Mouse (Mus musculus): ENCODE measurements at regions not wholly inside any gene's neighbourhood (a gene's known extent, or its start where the extent isn't known, plus 50 kb on each side); places are given as distances from the start of the nearest gene placed in this dataset.

DNA sequence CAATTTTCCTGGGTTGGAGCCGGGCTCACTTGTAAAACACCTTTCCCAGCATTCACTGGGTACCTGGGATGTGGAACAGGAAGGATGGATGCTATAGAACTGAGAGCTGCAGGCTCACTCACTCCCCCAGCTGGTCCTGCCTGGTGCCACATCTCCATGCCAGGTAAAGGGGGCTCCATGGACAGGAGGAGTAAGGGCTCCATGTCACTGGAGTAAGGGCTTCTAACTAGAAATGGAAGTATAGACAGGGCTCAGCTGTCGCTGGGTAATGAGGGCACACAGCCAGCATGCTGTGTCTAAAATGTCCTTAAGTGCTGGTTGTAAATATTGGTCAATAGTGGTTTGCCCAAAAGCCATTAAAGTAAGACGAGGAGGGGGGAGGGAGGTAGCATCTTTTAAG is 99.4 kb upstream of the Gpr12 start:
- no peak for DNase-seq (ENCODE audit: low spot score in 2 of 2)

DNA sequence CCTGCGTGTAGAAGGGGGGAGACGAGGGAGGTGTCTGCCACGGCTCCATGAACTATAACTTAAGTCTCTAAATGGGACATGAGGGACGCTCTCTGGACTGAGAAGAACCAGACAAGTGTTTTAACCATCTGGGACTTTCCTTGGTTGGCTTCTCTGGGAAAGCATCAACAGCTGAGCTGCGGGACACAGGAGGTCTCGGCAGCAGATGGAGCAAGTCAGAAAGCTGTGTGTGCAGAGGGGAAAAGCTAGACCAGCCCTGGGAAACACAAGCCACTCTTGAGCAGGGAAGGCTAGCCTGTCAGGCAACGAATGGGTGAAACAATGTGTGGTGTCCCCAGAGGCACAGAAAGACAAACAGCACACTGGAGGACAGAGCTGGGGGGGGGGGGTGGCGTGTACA is 98.5 kb upstream of the Gpr12 start:
- DNase-seq (ENCODE audit: low spot score in 2 of 2), result no peak

GRCm38 (mm10) chr5:146682893-146683292 is 97.9 kb upstream of the Gpr12 start:
- DNase-seq (ENCODE audit: low spot score in 2 of 2), result no peak

DNA sequence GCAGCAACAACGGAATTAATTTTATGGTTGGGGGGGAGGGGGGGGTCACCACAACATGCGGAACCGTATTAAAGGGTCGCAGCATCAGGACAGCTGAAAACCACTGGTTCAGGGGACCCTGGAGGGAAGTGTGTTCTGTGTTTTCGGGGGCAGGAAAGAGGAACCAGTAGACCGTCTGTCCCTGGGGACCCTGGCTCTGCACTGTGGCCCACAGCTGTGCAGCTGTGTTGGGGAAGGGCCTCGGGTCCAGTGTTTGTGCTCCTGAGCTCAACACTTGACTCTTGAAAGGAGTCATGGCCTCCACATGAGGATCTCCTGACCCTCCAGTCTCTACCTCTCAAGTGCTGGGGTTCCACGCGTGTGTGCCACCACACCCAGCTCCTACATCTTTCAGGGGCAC is 96.5 kb upstream of the Gpr12 start:
- DNase-seq (ENCODE audit: low spot score in 2 of 2), result no peak

- DNase-seq (ENCODE audit: low spot score in 2 of 2), result no peak
Measured at GRCm38 (mm10) chr5:146679198-146679681, 94.2 kb upstream of the Gpr12 start.

DNA sequence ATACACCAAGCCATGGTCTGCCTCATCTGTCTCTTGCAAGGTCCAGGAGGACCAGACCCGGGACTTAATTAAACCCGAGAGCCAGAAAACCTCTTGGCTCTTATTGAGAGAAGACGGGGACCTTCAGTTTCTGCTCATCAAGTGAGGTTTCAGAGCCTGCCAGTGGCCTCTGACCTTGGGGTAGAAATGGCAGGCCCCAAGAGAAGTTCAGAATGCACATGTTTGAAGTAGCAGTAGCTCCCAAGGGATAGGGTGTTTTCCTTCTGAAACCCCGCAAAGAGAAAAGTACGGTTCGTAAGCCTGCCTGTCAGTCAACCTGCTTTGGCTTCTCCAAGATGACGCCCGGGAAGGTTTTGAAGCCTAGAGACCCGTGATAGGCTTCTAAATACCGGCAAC is 93.7 kb upstream of the Gpr12 start:
- DNase-seq (ENCODE audit: low spot score in 2 of 2), result no peak

DNA sequence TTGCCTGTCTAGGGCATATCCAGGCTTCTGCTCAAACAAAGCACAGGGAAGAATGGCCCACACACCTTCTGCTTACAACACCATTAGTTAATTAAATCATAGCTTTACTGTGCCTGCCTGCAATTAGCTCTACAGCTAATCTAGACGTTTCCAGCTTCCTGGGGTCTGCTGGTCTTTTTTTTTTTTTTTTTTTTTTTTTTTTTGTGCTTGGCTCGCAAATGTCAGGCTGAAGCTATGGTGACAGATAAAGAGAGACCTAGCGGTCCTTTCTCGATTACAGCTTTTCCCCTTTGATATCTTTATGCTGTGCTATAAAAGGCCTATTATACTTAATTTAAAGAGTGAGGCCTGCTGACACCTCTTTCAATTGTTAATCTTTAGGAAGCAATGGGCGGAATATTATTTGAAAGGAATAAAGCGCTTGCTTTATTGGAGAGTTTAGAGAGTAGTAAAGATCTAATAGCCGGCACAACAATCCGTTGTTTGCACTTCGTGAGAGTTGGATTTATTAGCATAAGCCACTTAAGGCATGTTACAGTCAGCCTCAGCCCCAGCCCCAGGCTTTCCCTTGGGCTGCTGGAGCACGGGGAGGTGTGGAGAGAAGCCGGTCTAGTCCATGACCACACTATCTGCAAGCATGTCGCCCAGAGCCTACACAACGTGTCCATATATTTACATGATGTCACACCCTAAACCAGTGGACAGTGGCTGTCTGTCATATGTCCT is 93.2 kb upstream of the Gpr12 start:
- DNase-seq (ENCODE audit: low spot score in 2 of 2), result no peak

GRCm38 (mm10) chr5:146677151-146677515 is 92.1 kb upstream of the Gpr12 start:
- DNase-seq (ENCODE audit: low spot score in 2 of 2), result no peak

DNA sequence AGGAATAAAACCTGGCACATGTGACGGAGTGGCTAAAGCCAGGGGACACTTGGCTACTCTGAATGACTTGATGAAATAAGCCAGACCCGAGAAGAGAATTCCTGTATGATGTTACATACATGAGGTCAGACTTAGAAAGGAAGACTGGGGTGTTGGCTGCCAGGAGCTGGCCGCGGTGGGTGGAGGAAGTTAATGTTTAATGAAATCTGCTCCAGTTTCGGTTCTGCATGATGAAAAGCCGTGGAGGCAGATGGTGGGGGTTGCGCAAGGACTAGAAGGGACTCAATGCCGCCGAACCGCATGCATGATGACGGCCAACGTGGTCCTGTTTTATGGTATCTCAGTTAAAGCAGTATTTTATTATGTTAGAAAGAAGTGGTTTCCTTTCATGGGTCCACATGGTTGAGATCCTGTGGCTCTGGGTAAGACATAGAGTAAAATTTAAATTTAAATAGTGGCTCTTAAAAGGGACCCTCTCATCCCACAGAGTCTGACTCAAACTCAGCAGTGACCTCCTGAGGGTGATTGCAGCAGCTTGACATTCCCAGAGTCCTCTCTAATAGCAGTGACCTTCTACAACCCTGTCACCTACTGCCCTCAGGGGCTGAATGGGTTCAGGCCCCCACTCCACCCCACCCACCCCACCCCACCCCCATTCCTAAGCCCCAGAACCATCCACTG is 91.6 kb upstream of the Gpr12 start:
- DNase-seq (ENCODE audit: low spot score in 2 of 2), result no peak

DNA sequence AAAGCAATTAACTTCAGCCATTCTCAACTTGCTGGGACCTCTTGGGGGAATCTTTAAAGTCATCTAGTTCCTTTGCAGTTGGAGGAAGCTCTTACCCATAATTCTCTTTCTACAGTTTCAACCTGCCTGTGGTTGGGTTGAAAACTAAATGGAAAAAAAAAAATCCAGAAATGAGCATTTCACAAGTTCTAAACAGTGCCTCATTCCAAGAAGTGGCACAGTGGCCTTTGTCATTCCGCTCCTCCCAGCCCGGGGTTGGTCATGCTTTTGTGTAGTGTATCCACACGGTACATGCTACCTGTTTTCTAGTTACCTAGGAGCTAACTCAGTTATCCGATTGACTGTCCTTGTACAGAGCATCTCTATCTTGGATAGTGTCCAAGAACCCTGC is 90.8 kb upstream of the Gpr12 start:
- DNase-seq (ENCODE audit: low spot score in 2 of 2), result no peak

GRCm38 (mm10) chr5:146675006-146675886 is 90.2 kb upstream of the Gpr12 start:
- peak in 1 of 2 experiments; percentile 71 for DNase-seq (ENCODE audit: low spot score in 2 of 2)

DNA sequence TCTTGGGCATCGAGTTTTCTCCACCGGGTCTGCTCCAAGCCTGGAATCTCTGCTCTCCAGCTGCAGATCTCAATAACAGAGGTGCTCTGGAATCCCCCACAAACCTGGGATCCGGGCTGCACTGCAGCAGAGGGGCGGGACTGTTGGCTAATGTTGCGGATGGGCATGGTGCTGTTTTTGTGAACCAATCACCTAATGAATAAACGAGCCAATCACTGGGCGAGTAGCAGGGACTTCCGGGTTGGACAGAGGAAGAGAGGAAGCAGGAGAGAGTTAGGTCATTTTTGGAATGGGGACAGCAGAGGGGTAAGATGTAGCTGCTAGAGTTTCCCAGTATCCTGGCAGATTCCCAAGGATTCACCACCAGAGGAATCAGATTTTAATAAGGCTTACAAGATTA is 76.7 kb upstream of the Gpr12 start:
- no peak for DNase-seq (ENCODE audit: low spot score in 2 of 2)

- no peak for DNase-seq (ENCODE audit: low spot score in 2 of 2)
Measured at GRCm38 (mm10) chr5:146657228-146657627, 72.2 kb upstream of the Gpr12 start.

DNA sequence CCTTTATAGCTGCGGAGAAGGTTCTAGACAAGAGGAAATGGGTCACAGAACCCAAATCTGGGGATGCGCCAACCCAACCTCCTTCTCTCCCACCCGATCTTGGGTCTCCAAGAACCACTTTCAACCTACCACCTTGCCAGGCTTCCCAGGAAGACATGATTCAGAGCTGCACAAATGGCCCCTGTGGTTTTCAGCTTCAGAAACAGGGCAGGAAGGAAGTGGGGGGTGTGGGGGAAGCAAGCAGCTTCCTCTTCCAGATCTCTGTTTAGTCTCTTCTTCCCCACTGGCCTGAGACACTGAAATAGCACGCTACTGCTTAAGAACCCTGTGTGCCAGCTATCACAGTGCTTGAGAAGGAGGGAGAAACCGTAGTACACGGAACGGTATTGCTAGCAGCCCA is 70.4 kb upstream of the Gpr12 start:
- no peak for DNase-seq (ENCODE audit: low spot score in 2 of 2)

GRCm38 (mm10) chr5:146653686-146654450 is 68.8 kb upstream of the Gpr12 start:
- no peak for DNase-seq (ENCODE audit: low spot score in 2 of 2)

DNA sequence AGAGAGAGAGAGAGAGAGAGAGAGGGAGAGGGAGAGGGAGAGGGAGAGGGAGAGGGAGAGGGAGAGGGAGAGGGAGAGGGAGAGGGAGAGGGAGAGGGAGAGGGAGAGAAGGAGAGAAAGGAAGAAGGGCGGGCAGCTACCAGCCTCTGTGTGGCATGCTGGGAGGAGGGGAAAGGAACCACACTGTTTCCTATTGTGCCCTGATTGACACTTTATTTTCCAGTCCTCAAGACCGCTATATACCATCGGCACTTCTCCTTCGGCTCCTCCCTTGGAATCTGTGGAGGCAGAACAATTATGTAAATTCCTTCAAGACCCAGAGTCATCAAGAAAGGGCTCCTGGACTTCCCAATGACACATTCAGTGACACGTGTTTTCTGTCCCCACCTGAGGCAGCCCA is 67.8 kb upstream of the Gpr12 start:
- no peak for DNase-seq (ENCODE audit: low spot score in 2 of 2)

GRCm38 (mm10) chr5:146648519-146649060 is 63.6 kb upstream of the Gpr12 start:
- DNase-seq (ENCODE audit: low spot score in 2 of 2), result no peak

DNA sequence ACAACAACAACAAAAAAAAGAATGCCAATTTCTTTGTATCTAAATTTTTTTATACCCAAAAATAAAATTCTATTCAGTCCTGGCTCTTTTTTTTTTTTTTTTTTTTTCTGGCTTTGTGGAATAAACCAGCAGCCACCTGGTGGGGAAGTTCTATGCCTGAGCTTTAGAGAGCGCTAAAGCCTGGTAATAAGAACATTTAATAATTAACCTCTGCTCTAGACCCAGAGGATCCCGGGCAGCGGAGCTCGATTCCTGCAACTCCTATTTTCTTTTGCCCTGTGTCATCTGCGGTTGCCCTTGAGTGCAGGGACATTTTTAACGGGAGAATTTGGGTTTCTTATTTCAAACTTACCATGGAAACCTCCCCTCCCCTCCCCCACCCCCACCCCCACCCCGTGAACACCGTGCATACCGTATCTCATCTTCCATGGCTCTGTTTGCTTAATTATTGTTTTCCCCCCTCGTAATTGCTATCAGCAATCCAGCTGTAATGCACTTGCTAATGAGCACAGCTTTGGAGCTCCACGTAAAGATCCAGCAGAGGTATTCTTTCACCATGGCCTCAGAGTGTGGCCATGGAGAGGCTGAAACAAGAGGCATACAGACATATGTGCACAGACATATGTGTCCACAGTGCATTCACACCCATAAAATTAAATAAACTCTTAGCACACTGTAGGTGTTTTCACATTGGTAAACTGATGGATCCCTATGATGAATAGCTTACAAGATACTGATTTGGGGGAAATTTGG is 62.8 kb upstream of the Gpr12 start:
- DNase-seq (ENCODE audit: low spot score in 2 of 2), result no peak

DNA sequence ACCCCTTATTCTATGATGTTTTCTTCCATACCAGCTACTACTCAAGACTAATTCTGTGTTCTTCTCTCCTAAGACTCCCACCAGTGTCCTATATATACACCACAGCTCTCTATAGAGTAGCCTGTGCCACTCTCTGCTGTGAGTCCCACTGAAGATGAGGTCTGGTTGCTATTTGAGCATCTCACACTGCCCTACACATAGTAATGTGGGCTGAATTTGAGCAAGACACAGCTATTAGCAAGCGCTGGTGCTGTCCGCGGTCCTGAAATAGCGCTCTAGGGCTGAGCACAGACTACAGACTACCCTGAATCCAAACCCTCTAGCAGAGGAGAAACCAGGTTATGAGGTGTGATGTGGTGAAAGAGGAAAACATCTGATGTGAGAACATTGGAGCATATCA is 59.5 kb upstream of the Gpr12 start:
- peak; percentile 47 to 59 for DNase-seq (ENCODE audit: low spot score in 2 of 2)

- DNase-seq (ENCODE audit: low spot score in 2 of 2), result no peak
Measured at GRCm38 (mm10) chr5:146641931-146642330, 56.9 kb upstream of the Gpr12 start.

DNA sequence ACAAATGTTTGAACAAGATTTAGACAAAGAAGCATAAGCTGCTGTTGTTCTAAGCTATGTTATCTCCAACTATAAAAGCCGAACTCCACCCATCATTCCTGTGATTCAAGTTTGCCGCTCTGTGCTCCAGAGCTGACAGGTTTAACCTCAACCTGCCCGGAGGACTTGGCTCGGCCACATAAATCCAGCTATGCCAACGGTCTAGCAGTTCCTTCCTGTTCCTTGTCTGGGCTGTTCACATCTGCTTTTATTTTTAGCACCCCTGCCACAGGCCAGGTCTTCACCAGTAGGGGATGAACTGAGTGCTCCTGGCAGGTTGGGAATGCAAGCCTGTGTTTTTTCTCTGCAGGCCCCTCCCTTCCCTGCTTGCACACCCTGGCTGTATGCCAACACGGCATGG is 51.8 kb upstream of the Gpr12 start:
- no peak for DNase-seq (ENCODE audit: low spot score in 2 of 2)
